Mouse (Mus musculus): Measurements from ENCODE around the gene Vmn1r40. TPM values are rescaled to one million over a fixed set of nuclear protein-coding genes. Genes with fewer than 3 reads are reported as not detected.

Vmn1r40 gene
- polyA plus RNA-seq, 1 experiment from 2014 or later = not detected

Other genes starting within 250 kb of the Vmn1r40 start
- 173 and 185 TPM in 2 replicates for gene Chchd6, start 111.9 kb upstream of the Vmn1r40 start, polyA plus RNA-seq (2015; fragmentation: Nextera tagmentation; extraction: Ambion mirVana)
- 16.7 and 16.8 TPM in 2 replicates for gene Txnrd3, start 63.6 kb upstream of the Vmn1r40 start, polyA plus RNA-seq (2015; fragmentation: Nextera tagmentation; extraction: Ambion mirVana)
- not detected in 2 replicates for gene Vmn1r41, start 33.2 kb downstream of the Vmn1r40 start, polyA plus RNA-seq (2015; fragmentation: Nextera tagmentation; extraction: Ambion mirVana)
- gene Vmn1r42, start 168.9 kb downstream of the Vmn1r40 start, polyA plus RNA-seq (2015; fragmentation: Nextera tagmentation; extraction: Ambion mirVana) = not detected in 2 replicates
- gene Vmn1r43, start 168.9 kb downstream of the Vmn1r40 start, polyA plus RNA-seq (2015; fragmentation: Nextera tagmentation; extraction: Ambion mirVana) = not detected in 2 replicates
- gene Vmn1r44, start 176.1 kb downstream of the Vmn1r40 start, polyA plus RNA-seq (2015; fragmentation: Nextera tagmentation; extraction: Ambion mirVana) = not detected in 2 replicates
- not detected in 2 replicates for gene Vmn1r45, start 233.1 kb downstream of the Vmn1r40 start, polyA plus RNA-seq (2015; fragmentation: Nextera tagmentation; extraction: Ambion mirVana)

Measured in midbrain, embryonic 15.5 days (tissue).